Mouse (Mus musculus) kidney, adult 2 months (tissue): ENCODE data around the gene Celf2.

Experiments used
- CTCF ChIP-seq: fragments of 200-500 bp; conservative IDR thresholded peaks from 2 replicates; pipeline ENCODE4 v1.5.1; 2011; ENCODE audit warnings: low read depth, mild to moderate bottlenecking, control low read depth, low read length, moderate library complexity, mixed read lengths; ENCODE audit not compliant: insufficient read depth, insufficient read length
- POLR2A ChIP-seq: fragments of 200-500 bp; IDR thresholded peaks from one replicate; pipeline ENCODE4 v1.6.1; 2011; ENCODE audit warnings: low read depth, low read length, control low read depth

GRCm38 (mm10) chr2:7260186-7260585, 249.2 kb downstream of the Celf2 start:
- no peak for TF ChIP-seq POLR2A
- no peak for TF ChIP-seq CTCF
